18 mouse cellular contexts compared by ENCODE assay signal in genomic region chr15:77888286-77888685, GRCm38 (mm10). TPM values are rescaled to one million over a fixed set of nuclear protein-coding genes. Genes with fewer than 3 reads are reported as not detected.
DNase-seq lines count a peak whose midpoint lies in the region; ATAC-seq and TF ChIP-seq lines count a peak whose summit lies in the region.
"Had no signal": no experiment of that assay in that cellular context is flagged by ENCODE, and none has a peak within 500 bp of the region (broad histone marks: within the 10 kb centered on the region; RNA-seq: fewer than 3 reads in every experiment).

No protein-coding gene starts in this region.

- 0 out of 2 replicates have a peak overlapping the region, but pooled peaks have one; percentile 20 for H3K27ac ChIP-seq in lung, postnatal 0 days (ENCODE audit: low read length)
- H3K27ac ChIP-seq: left cerebral cortex, adult 2 months; limb, embryonic 15.5 days; midbrain, embryonic 13.5 days; neural tube, embryonic 12.5 days had no signal

- peak; percentile 14 for DNase-seq in gastrocnemius, postnatal 14 days
- DNase-seq in gastrocnemius, adult 18-20 months (ENCODE audit: low spot score) = no peak
- DNase-seq in ZHBTc4 (ENCODE audit: low read depth, low spot score) = peak; percentile 80
- DNase-seq in lung, postnatal 0 days (ENCODE audit: low spot score) = peak; percentile 14
- no peak for DNase-seq in frontal cortex, postnatal 14 days (ENCODE audit: low spot score in 2 of 2)
- no peak for DNase-seq in embryo, embryonic 10 days (ENCODE audit: low spot score)
- no peak for DNase-seq in cerebellum, adult 11-12 months
- DNase-seq: cerebellum, adult 18-20 months; lung, embryonic 14.5 days; right cerebral cortex, adult 18-20 months; thymus, adult 18-20 months had no signal

- intact Hi-C loops in gastrocnemius, postnatal 14 days (cut with DNase I; ENCODE audit: low total_unique reads) = no loop called here

- H3K27me3 ChIP-seq in C2C12 (ENCODE audit: control insufficient read depth, insufficient read depth, insufficient read length) = no peaks in the 10 kb centered on the region
- H3K27me3 ChIP-seq in lung, postnatal 0 days (replicated peaks; ENCODE audit: insufficient read depth, low read length) = no peaks in the 10 kb centered on the region
- H3K27me3 ChIP-seq: limb, embryonic 15.5 days; midbrain, embryonic 13.5 days; neural tube, embryonic 12.5 days had no signal

- H3K4me2 ChIP-seq in lung, postnatal 0 days (replicated peaks; ENCODE audit: low read depth, low read length) = no peak overlapping the region
- H3K4me2 ChIP-seq: limb, embryonic 15.5 days; lung, embryonic 14.5 days; midbrain, embryonic 13.5 days; neural tube, embryonic 12.5 days had no signal

- H3K4me3 ChIP-seq in C2C12 (ENCODE audit: insufficient read depth, poor library complexity, severe bottlenecking) = no peak overlapping the region
- no peak overlapping the region for H3K4me3 ChIP-seq in lung, postnatal 0 days (ENCODE audit: low read depth, low read length)
- H3K4me3 ChIP-seq: erythroblast, embryonic 14.5 days; left cerebral cortex, adult 2 months; limb, embryonic 15.5 days; midbrain, embryonic 13.5 days; neural tube, embryonic 12.5 days had no signal

- peaks cover 4% of the 10 kb centered on the region for H3K79me3 ChIP-seq in C2C12 (ENCODE audit: low read depth)

- H3K36me3 ChIP-seq in C2C12 (ENCODE audit: control insufficient read depth, insufficient read depth) = no peaks in the 10 kb centered on the region
- H3K36me3 ChIP-seq in lung, postnatal 0 days (ENCODE audit: insufficient read depth, low read length) = no peaks in the 10 kb centered on the region
- H3K36me3 ChIP-seq: limb, embryonic 15.5 days; midbrain, embryonic 13.5 days; neural tube, embryonic 12.5 days had no signal

- H3ac ChIP-seq in C2C12 (ENCODE audit: control insufficient read depth, insufficient read length, low read depth) = peak overlapping the region; percentile 42

- 54% methylated on average over 7 of the region's 7 CpGs for WGBS in lung, postnatal 0 days

- H3K9ac ChIP-seq in lung, postnatal 0 days (replicated peaks; ENCODE audit: low read depth) = no peak overlapping the region
- H3K9ac ChIP-seq: limb, embryonic 15.5 days; lung, embryonic 14.5 days; midbrain, embryonic 13.5 days; neural tube, embryonic 12.5 days had no signal

- no peak for ATAC-seq in lung, postnatal 0 days
- ATAC-seq: intestine, postnatal 0 days; midbrain, embryonic 13.5 days had no signal

- peaks cover 8% of the 10 kb centered on the region; the same call in 1 of the 2 replicates for H3K4me1 ChIP-seq in lung, postnatal 0 days (ENCODE audit: insufficient read depth, low read depth, low read length)
- H3K4me1 ChIP-seq: midbrain, embryonic 13.5 days; neural tube, embryonic 12.5 days had no signal

- TF ChIP-seq CTCF in C2C12 (IDR thresholded peaks at IDR 0.05; ENCODE audit: control insufficient read depth, insufficient read depth, insufficient read length) = no peak
- no peak for TF ChIP-seq CTCF in lung, postnatal 0 days (IDR thresholded peaks at IDR 0.05)

- no peak for TF ChIP-seq EP300 in lung, postnatal 0 days (IDR thresholded peaks at IDR 0.05)

- no peaks in the 10 kb centered on the region for H3K9me3 ChIP-seq in lung, postnatal 0 days (ENCODE audit: low read length)
- H3K9me3 ChIP-seq: limb, embryonic 15.5 days; midbrain, embryonic 13.5 days; neural tube, embryonic 12.5 days had no signal

- peaks cover 21% of the 10 kb centered on the region for H3K79me2 ChIP-seq in C2C12 (ENCODE audit: control insufficient read depth, insufficient read depth)

TF ChIP-seq in C2C12, 6 proteins besides CTCF, POLR2A, EP300 and RAD21:
- TF ChIP-seq MYOG (IDR thresholded peaks at IDR 0.05; ENCODE audit: control insufficient read depth, extremely low read depth, insufficient read length) (no peak), CEBPB (IDR thresholded peaks at IDR 0.05; ENCODE audit: low read depth) (peak; percentile 5), MAX (IDR thresholded peaks at IDR 0.05) (peak; percentile 100), MYOD1 (IDR thresholded peaks at IDR 0.05; ENCODE audit: control insufficient read depth, insufficient read length, low read depth) (peak; percentile 98), FOSL1 (IDR thresholded peaks at IDR 0.05; ENCODE audit: insufficient read depth, low read length, poor library complexity, severe bottlenecking) (peak; percentile 98), USF1 (IDR thresholded peaks at IDR 0.05; ENCODE audit: low read depth) (peak; percentile 51)

RNA-seq across cellular contexts. Expression of gene Txn2, which starts 40.5 kb away (rescaled TPM):
- total RNA-seq in gastrocnemius, postnatal 14 days (2021) = 100 to 1,000 TPM; 221 to 245 TPM
- total RNA-seq in gastrocnemius, adult 18-20 months (2021) = 100 to 1,000 TPM; 215 to 223 TPM
- 371 TPM for polyA plus RNA-seq in C2C12 (2012; fragmentation: generic; extraction: Trizol)
- 121 and 122 TPM in 2 replicates for polyA plus RNA-seq in lung, postnatal 0 days (2015; fragmentation: Nextera tagmentation; extraction: Ambion mirVana)

RNA-seq across cellular contexts. Expression of gene Myh9, which starts 46.3 kb away (rescaled TPM):
- total RNA-seq in gastrocnemius, postnatal 14 days (2021) = 100 to 1,000 TPM in 1 of 2 experiments, 10 to 100 TPM in 1; 96.9 to 111 TPM
- 10 to 100 TPM; 42.8 to 63.0 TPM for total RNA-seq in gastrocnemius, adult 18-20 months (2021)
- polyA plus RNA-seq in C2C12 (2012; fragmentation: generic; extraction: Trizol) = 580 TPM
- polyA plus RNA-seq in lung, postnatal 0 days (2015; fragmentation: Nextera tagmentation; extraction: Ambion mirVana) = 59.3 and 67.3 TPM in 2 replicates

Comparison
In these comparisons a context has a peak if more than half of its experiments do, and no peak if none do; other contexts are left out.
1. DNase-seq: peak in gastrocnemius, postnatal 14 days (single experiment), ZHBTc4 (single experiment) and lung, postnatal 0 days (single experiment); none in gastrocnemius, adult 18-20 months (single experiment), frontal cortex, postnatal 14 days (0 of 2), embryo, embryonic 10 days (single experiment) and cerebellum, adult 11-12 months (single experiment).